Mouse (Mus musculus) heart, embryonic 13.5 days (tissue): ENCODE data around the gene Hectd3. TPM values are rescaled to one million over a fixed set of nuclear protein-coding genes. Genes with fewer than 3 reads are reported as not detected.
A peak's percentile ranks its signal among the peaks of the same experiment; 100 is the strongest.

Source experiments
- ATAC-seq: fragments of 200-750 bp; cut with Nextera tagmentation; 2 replicates; pipeline ENCODE4 v1.8.0; 2017; ENCODE audit warnings: moderate TSS enrichment; ENCODE audit not compliant: insufficient number of reproducible peaks, low FRiP score, low TSS enrichment; ENCODE audit errors: extremely low read depth
- H3K27ac ChIP-seq: fragments of 300-500 bp; sonication (generic); replicated peaks from 2 replicates; pipeline ENCODE4 v1.5.1; 2015; ENCODE audit warnings: moderate library complexity, mild to moderate bottlenecking, inconsistent platforms
- H3K27me3 ChIP-seq: fragments of 300-500 bp; sonication (generic); replicated peaks from 2 replicates; pipeline ENCODE4 v1.6.1; 2015; ENCODE audit warnings: mild to moderate bottlenecking, inconsistent platforms
- H3K36me3 ChIP-seq: fragments of 300-500 bp; sonication (generic); 2 replicates; pipeline ENCODE4 v1.6.1; 2015; ENCODE audit warnings: mild to moderate bottlenecking, inconsistent platforms
- H3K4me1 ChIP-seq: fragments of 300-500 bp; sonication (generic); 2 replicates; pipeline ENCODE4 v1.6.1; 2015; ENCODE audit warnings: inconsistent platforms
- H3K4me2 ChIP-seq: fragments of 300-500 bp; sonication (generic); 2 replicates; pipeline ENCODE4 v1.6.1; 2015; ENCODE audit warnings: inconsistent platforms, mild to moderate bottlenecking, moderate library complexity
- H3K4me3 ChIP-seq: fragments of 300-500 bp; sonication (generic); 2 replicates; pipeline ENCODE4 v1.5.1; 2015; ENCODE audit warnings: moderate library complexity, mild to moderate bottlenecking, inconsistent platforms
- H3K9ac ChIP-seq: fragments of 300-500 bp; sonication (generic); 2 replicates; pipeline ENCODE4 v1.6.1; 2015; ENCODE audit warnings: inconsistent platforms, mild to moderate bottlenecking, moderate library complexity
- H3K9me3 ChIP-seq: fragments of 300-500 bp; sonication (generic); 2 replicates; pipeline ENCODE4 v1.6.1; 2016; ENCODE audit warnings: inconsistent platforms
- WGBS: fragments of 180-500 bp; shearing (Covaris S2); methylation state at CpG from one replicate; pipeline ENCODE4 v1.1.7; 2015; ENCODE audit warnings: mixed read lengths; 5-methylcytosine and 5-hydroxymethylcytosine counted together
- polyA plus RNA-seq: library from polyadenylated mRNA; unstranded; fragments of >200 nt; fragmentation: Nextera tagmentation; extraction: Ambion mirVana; gene quantifications from 2 replicates; pipeline ENCODE4 v1.2.1, GENCODE M21; 2015

Gene Hectd3
- polyA plus RNA-seq, 1 experiment from 2014 or later: 5.1 TPM

DNA sequence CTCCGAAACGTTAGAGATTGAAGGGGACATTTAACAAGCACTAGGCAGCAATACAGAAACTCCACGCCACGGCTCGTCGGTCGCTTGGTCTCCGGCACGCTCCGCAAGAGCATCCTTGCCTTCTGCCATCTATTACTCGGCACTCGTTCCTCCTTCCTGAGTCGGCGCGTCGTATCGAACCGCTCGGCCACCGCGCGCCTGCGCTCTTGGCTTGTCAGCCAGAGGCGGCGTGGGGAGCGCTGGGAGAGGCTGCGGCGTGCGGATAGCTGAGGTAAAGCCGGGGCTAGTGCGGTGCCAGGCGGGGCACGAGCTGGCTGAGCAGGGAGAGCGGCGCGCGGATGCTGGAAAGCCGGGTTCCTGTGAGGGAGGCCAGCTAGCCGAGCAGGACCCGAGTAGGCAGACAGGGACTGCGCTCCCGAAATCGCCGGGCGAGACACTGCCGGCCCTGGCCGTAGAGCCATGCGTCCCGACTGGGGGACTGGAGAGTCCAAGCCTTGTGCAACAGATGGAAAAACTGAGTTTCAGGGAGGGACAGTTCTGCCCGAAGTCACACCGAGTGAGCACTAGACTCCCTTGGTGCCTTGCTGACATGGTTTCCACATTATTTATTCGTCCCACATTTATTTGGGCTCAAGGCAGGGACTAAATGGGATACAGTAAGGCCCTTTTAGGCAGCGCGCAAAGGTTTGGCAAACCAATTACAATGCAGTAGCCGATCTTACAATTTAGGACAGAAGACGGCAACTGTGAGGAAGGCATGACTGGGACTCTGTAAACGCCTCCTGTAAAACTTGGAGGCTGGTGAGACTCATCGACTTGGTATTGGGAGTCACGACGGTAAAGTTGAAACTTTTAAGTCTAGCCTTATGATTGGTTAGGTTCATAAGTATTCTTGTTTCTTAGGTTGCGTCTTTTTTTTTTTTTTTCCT is 24.4 kb downstream of the Hectd3 start, which contains the start of gene Eif2b3:
TSS of gene Eif2b3 (plus strand) at position 197 of the 929 bp plus-strand sequence.
- under 1% methylated on average over 61 of the region's 61 CpGs for WGBS
- Histone ChIP-seq H3K27ac (peak within 1 kb of the TSS; percentile 61), H3K27me3 (no peaks in the 10 kb centered on the region), H3K9me3 (no peaks in the 10 kb centered on the region), H3K4me1 (peaks cover 14% of the 10 kb centered on the region), H3K4me3 (peak within 1 kb of the TSS; percentile 95), H3K9ac (peak within 1 kb of the TSS; percentile 94), H3K36me3 (peaks cover 25% of the 10 kb centered on the region), H3K4me2 (peak within 1 kb of the TSS; percentile 90)
- ATAC-seq: peak; percentile 61

DNA sequence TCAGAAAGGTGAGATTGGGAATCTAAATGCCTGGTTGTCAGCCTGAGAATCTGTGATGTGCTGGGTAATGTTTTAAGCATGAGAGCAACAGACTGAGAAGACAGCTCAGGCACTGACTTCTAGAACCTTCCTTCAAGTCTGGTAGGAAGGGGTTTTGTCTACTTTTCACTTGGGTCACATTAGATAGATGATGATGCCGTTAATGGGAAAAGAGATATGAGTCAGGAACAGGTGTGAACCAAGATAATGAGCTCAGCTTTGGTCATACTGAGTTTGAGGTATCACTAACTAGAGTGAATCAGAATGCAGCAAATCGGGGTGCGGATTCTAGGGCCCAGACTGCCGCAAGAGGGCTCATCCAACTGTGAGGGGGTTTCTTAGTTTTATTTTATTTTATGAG is 28.4 kb downstream of the Hectd3 start:
- no peaks in the 10 kb centered on the region for H3K27me3 ChIP-seq
- WGBS: 89% methylated on average over 4 of the region's 4 CpGs
- no peak overlapping the region for H3K27ac ChIP-seq
- ATAC-seq: no peak
- no peak overlapping the region for H3K4me3 ChIP-seq
- no peaks in the 10 kb centered on the region for H3K9me3 ChIP-seq
- no peak overlapping the region for H3K4me2 ChIP-seq
- peaks cover 34% of the 10 kb centered on the region for H3K36me3 ChIP-seq
- no peak overlapping the region for H3K9ac ChIP-seq
- H3K4me1 ChIP-seq: peaks cover 14% of the 10 kb centered on the region

DNA sequence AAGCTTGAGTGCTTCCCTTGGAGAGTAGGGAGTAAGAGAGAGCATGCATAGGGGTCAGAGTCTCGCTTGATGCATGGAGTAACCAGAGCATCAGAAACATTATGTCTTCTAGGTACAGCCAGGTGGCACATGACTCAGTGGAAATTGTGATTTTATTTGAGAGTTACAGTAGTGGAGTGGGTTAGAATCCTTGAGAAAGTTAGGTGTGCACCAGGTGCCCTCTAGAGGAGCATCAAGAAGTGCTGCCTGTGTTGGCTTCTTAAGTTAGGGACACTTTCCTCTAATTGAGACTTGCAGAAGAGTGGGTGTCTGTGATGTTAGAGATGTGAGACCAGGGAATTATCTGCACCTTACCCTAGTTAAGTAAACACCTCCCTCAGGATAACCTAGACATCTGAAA is 36.0 kb downstream of the Hectd3 start:
- ATAC-seq: no peak
- Histone ChIP-seq H3K4me3 (no peak overlapping the region), H3K27ac (no peak overlapping the region), H3K4me1 (no peaks in the 10 kb centered on the region; the same call in 1 of the 2 replicates), H3K27me3 (no peaks in the 10 kb centered on the region), H3K36me3 (peaks cover 40% of the 10 kb centered on the region), H3K9ac (no peak overlapping the region), H3K9me3 (no peaks in the 10 kb centered on the region), H3K4me2 (no peak overlapping the region)
- WGBS: 91% methylated on average over 1 of the region's 1 CpGs

DNA sequence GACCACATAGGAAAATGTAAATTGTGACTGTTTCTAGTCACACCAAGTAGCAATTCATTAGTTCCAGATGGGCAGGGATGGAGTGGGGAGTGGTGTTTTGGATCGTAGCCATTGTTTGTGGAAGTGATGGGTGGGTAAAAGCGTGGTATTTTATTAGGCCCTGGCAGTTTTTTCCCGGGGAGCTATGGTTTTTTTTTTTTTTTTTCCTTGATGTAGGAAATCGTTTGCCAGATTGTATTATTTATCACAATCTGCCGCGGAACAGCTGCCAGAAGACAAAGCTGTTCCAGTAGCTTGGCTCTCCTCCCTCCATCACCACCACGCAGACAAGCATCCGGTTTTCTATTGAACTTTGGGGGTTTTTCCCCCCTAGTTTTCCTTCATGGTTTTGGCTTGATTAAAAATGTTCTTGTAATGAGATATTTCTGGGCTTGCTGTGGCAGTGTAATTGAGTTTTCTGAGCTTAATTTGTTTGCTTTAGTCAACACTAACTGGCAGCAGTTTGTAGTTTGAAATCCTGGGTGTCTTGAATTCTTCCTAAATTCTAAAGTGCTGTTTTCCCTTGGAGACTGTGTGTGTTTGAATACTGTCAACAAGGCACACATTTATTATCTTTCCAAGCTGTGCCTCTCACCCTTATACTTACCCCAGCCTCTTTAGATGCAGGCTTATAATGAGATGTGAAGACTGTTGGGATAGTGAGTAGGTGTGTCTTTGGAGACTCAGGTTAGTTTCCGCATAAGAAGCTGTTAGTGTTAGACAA is 45.0 kb downstream of the Hectd3 start:
- Histone ChIP-seq H3K9me3 (no peaks in the 10 kb centered on the region), H3K9ac (no peak overlapping the region), H3K4me2 (peak overlapping the region; percentile 2; the same call in 1 of the 2 replicates), H3K4me1 (peaks cover 26% of the 10 kb centered on the region), H3K4me3 (no peak overlapping the region), H3K27ac (peak overlapping the region; percentile 13), H3K27me3 (no peaks in the 10 kb centered on the region), H3K36me3 (peaks cover 11% of the 10 kb centered on the region; the same call in 1 of the 2 replicates)
- 61% methylated on average over 9 of the region's 9 CpGs for WGBS
- no peak for ATAC-seq

DNA sequence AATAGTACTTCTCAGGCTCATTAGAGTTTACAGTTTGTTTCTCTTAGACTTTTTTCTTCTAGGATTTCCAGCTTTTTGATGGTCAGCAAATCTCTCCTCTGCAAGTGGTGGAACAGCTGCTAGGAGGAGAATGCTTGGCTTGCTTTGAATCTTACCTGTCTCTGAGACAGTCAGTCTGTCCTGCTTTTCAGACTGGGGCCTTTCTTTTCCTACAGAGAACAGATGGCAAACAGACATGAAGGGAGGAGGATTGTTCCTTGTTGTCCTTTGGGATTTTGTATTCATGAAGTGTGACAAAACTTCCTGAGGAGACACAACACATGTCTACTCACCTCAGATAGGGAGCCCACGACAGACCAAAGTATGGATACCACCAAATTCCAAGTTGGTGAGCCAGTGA is 45.7 kb downstream of the Hectd3 start:
- Histone ChIP-seq H3K4me3 (no peak overlapping the region), H3K27ac (peak overlapping the region; percentile 41), H3K9me3 (no peaks in the 10 kb centered on the region), H3K27me3 (no peaks in the 10 kb centered on the region), H3K36me3 (peaks cover 10% of the 10 kb centered on the region; the same call in 1 of the 2 replicates), H3K4me2 (no peak overlapping the region), H3K9ac (no peak overlapping the region), H3K4me1 (peaks cover 26% of the 10 kb centered on the region)
- ATAC-seq: no peak
- 58% methylated on average over 1 of the region's 1 CpGs for WGBS

DNA sequence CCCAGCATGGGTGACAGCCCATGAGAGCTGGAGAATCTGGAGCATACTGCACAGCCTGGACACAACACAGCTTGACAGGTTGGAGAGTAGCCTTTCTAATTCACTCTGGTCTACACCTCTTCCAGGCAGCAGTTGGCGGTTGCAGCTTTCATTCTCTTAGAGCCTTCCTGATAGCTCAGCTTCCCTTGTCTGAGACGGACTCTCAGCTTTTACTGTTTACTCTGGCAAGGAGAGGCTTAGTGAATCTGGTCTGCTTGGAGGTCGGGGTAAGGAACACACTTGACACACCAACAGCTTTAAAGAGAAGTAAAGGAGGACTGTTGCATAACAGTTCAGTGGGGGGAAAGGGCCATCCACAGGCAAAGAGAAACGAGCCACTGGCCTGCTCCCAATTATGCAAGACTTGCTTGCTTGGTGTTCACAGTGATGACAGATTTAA is 46.2 kb downstream of the Hectd3 start:
- Histone ChIP-seq H3K9me3 (no peaks in the 10 kb centered on the region), H3K4me2 (no peak overlapping the region), H3K9ac (no peak overlapping the region), H3K4me3 (no peak overlapping the region), H3K36me3 (peaks cover 10% of the 10 kb centered on the region; the same call in 1 of the 2 replicates), H3K27me3 (no peaks in the 10 kb centered on the region), H3K4me1 (peaks cover 26% of the 10 kb centered on the region), H3K27ac (peak overlapping the region; percentile 41)
- WGBS: 36% methylated on average over 4 of the region's 4 CpGs
- ATAC-seq: no peak

DNA sequence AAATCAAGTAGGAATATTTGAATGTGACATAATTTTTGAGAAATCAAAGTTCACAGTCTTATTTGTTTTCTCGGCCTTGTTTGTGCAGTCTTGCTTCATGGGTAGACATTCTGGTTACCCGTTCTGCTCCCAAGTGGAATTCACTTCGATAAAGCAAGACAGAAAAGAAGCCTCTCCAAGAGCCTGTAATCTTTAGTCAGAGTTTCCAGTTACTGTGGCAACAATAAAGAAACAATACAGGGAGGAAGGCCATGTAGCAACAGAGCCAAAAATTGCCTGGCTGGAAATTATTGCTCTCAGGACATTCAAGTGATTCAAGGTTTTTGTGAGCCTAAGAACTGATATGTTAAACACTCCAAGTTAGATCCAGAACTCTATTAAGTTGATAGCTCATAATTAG is 53.7 kb downstream of the Hectd3 start:
- Histone ChIP-seq H3K9ac (no peak overlapping the region), H3K4me1 (no peaks in the 10 kb centered on the region), H3K27me3 (no peaks in the 10 kb centered on the region), H3K36me3 (peaks cover 34% of the 10 kb centered on the region), H3K9me3 (no peaks in the 10 kb centered on the region), H3K27ac (0 out of 2 replicates have a peak overlapping the region, but pooled peaks have one; percentile 6), H3K4me3 (no peak overlapping the region), H3K4me2 (no peak overlapping the region)
- ATAC-seq: no peak
- 63% methylated on average over 3 of the region's 3 CpGs for WGBS

DNA sequence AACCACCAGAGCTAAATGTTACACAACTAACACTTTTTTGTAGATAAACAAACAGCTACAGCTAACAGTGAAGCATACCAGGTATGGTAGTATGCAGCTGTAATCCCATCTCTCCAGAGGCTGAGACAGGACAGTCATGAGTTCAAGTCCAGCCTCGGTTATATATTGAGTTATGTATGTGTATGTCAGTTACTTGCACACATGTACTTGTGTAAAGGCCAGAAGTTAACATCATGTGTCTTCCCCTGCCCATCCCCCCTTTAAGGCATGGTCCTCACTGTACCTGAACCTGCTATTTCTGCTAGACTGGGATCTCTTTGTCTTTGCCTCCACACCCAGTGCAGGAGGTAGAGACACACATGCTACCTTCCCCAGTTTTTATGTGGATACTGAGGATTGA is 54.4 kb downstream of the Hectd3 start:
- no peaks in the 10 kb centered on the region for H3K4me1 ChIP-seq
- H3K4me2 ChIP-seq: no peak overlapping the region
- H3K27me3 ChIP-seq: no peaks in the 10 kb centered on the region
- H3K4me3 ChIP-seq: no peak overlapping the region
- H3K27ac ChIP-seq: no peak overlapping the region
- no peak overlapping the region for H3K9ac ChIP-seq
- 88% methylated on average over 1 of the region's 1 CpGs for WGBS
- ATAC-seq: no peak
- no peaks in the 10 kb centered on the region for H3K9me3 ChIP-seq
- H3K36me3 ChIP-seq: peaks cover 35% of the 10 kb centered on the region

DNA sequence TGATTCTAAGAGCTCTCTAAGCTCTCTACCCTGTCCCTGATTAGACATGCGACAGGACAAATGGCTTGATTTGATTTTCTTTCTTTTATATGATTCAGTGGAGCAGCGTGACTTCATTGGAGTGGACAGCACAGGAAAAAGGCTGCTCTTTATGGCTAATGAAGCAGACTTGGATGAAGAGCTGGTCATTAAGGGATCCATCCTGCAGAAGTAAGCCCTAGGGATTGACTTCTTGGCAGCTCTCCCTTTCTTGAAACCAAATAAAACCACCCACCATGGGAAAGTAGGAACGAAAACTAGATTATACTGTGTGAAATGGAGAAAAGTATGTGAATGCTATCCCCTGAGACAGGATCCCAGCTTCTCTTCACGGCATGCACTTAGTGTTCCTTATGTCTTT is 57.5 kb downstream of the Hectd3 start:
- ATAC-seq: no peak
- Histone ChIP-seq H3K4me3 (no peak overlapping the region), H3K36me3 (peaks cover 26% of the 10 kb centered on the region), H3K9ac (no peak overlapping the region), H3K4me2 (no peak overlapping the region), H3K9me3 (no peaks in the 10 kb centered on the region), H3K27ac (no peak overlapping the region), H3K27me3 (no peaks in the 10 kb centered on the region), H3K4me1 (no peaks in the 10 kb centered on the region; the same call in 1 of the 2 replicates)
- WGBS: 89% methylated on average over 4 of the region's 4 CpGs

DNA sequence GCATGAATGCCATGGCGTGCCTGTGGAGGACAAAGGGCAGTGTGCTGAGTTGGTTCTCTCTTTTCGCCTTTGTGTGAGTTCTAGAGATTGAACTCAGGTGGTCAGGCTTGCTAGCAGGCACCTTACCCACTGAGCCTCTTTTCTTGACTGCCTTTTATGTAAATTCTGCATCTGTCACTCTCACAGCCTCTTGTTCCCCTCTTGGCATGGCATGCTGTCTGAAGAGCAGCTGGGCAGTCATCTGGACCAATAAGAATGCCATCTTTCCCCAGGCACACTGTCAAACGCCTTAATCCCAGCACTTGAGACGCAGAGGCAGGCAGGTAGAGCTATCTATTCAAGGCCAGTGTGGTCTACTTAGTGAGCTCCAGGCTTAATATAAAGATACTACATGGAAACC is 58.8 kb downstream of the Hectd3 start:
- no peak for ATAC-seq
- 83% methylated on average over 4 of the region's 4 CpGs for WGBS
- Histone ChIP-seq H3K27me3 (no peaks in the 10 kb centered on the region), H3K36me3 (peaks cover 25% of the 10 kb centered on the region), H3K4me1 (no peaks in the 10 kb centered on the region; the same call in 1 of the 2 replicates), H3K9ac (no peak overlapping the region), H3K4me3 (no peak overlapping the region), H3K4me2 (no peak overlapping the region), H3K9me3 (no peaks in the 10 kb centered on the region), H3K27ac (no peak overlapping the region)
